Mouse (Mus musculus) midbrain, postnatal 0 days (tissue): ENCODE results near the gene Golga1. TPM values are rescaled to one million over a fixed set of nuclear protein-coding genes. Genes with fewer than 3 reads are reported as not detected.

Source experiments
- ATAC-seq: fragments of 200-750 bp; cut with Nextera tagmentation; 2 replicates; pipeline ENCODE4 v1.8.0; 2017; ENCODE audit warnings: moderate number of reproducible peaks, mild to moderate bottlenecking, moderate TSS enrichment, moderate library complexity; ENCODE audit not compliant: low FRiP score
- DNase-seq: peaks from one replicate; pipeline ENCODE4 v3.0.0-alpha.2; 2015; ENCODE audit warnings: low spot score
- H3K27ac ChIP-seq: fragments of 300-500 bp; sonication (generic); 2 replicates; pipeline ENCODE4 v1.5.1; 2014; ENCODE audit warnings: low read depth, mild to moderate bottlenecking, low read length, mixed read lengths
- H3K27me3 ChIP-seq: fragments of 300-500 bp; sonication (generic); 2 replicates; pipeline ENCODE4 v1.6.1; 2014; ENCODE audit warnings: low read length, control low read depth, mixed read lengths; ENCODE audit not compliant: insufficient read depth
- H3K36me3 ChIP-seq: fragments of 300-500 bp; sonication (generic); 2 replicates; pipeline ENCODE4 v1.6.1; 2014; ENCODE audit warnings: low read length, control low read depth, mixed read lengths; ENCODE audit not compliant: insufficient read depth
- H3K4me1 ChIP-seq: fragments of 300-500 bp; sonication (generic); 2 replicates; pipeline ENCODE4 v1.6.1; 2014; ENCODE audit warnings: mild to moderate bottlenecking, control low read depth, antibody characterized with exemption, low read length, mixed read lengths; ENCODE audit not compliant: insufficient read depth
- H3K4me2 ChIP-seq: fragments of 300-500 bp; sonication (generic); 2 replicates; pipeline ENCODE4 v1.6.1; 2014; ENCODE audit warnings: low read depth, mild to moderate bottlenecking, low read length, mixed read lengths; ENCODE audit not compliant: poor library complexity, severe bottlenecking
- H3K4me3 ChIP-seq: fragments of 300-500 bp; sonication (generic); 2 replicates; pipeline ENCODE4 v1.5.1; 2014; ENCODE audit warnings: low read depth, mild to moderate bottlenecking, low read length, moderate library complexity
- H3K9ac ChIP-seq: fragments of 300-500 bp; sonication (generic); replicated peaks from 2 replicates; pipeline ENCODE4 v1.6.1; 2014; ENCODE audit warnings: mild to moderate bottlenecking, low read length, moderate library complexity, mixed read lengths; ENCODE audit not compliant: poor library complexity, severe bottlenecking
- H3K9me3 ChIP-seq: fragments of 300-500 bp; sonication (generic); 2 replicates; pipeline ENCODE4 v1.6.1; 2016; ENCODE audit warnings: low read length, control low read depth
- CTCF ChIP-seq: IDR thresholded peaks from 2 replicates; pipeline ENCODE4 v1.5.1; 2016; ENCODE audit warnings: antibody characterized with exemption, mild to moderate bottlenecking
- WGBS: fragments of 180-500 bp; shearing (Covaris S2); extraction: QIAGEN DNeasy Blood & Tissue Kit; methylation state at CpG from one replicate; pipeline ENCODE4 v1.1.7; 2014; 5-methylcytosine and 5-hydroxymethylcytosine counted together
- polyA plus RNA-seq: library from polyadenylated mRNA; unstranded; fragments of >200 nt; fragmentation: Nextera tagmentation; extraction: Ambion mirVana; gene quantifications from 2 replicates; pipeline ENCODE4 v1.2.1, GENCODE M21; 2015
- total RNA-seq: library from RNA; depleted of rRNA; stranded (reverse); fragments of >200 nt; gene quantifications from 2 replicates; pipeline ENCODE4 v1.2.3, GENCODE M21; 2014; rRNA removed

The Golga1 gene
- total and polyA plus RNA-seq, 2 experiments from 2014 or later = 22.2 to 27.5 TPM

- 98% methylated on average over 2 of the region's 2 CpGs for WGBS
- Histone ChIP-seq H3K36me3 (no peaks in the 10 kb centered on the region), H3K9me3 (no peaks in the 10 kb centered on the region), H3K4me3 (no peak overlapping the region), H3K27ac (no peak overlapping the region), H3K4me1 (no peaks in the 10 kb centered on the region), H3K27me3 (no peaks in the 10 kb centered on the region), H3K4me2 (no peak overlapping the region), H3K9ac (no peak overlapping the region)
- no peak for TF ChIP-seq CTCF
- DNase-seq = no peak
- no peak for ATAC-seq
Observed at GRCm38 (mm10) chr2:38969650-38970049, 95.7 kb downstream of the Golga1 start.

Other genes with a start within 250 kb of the Golga1 start
- gene Nr6a1, start 137.9 kb downstream of the Golga1 start, total RNA-seq = 4.9 and 11.5 TPM in 2 replicates
- 0.93 and 0.98 TPM in 2 replicates for gene Nr6a1, start 137.9 kb downstream of the Golga1 start, polyA plus RNA-seq
- gene Olfml2a, start 133.6 kb downstream of the Golga1 start, total RNA-seq = 10.0 and 10.6 TPM in 2 replicates
- gene Olfml2a, start 133.6 kb downstream of the Golga1 start, polyA plus RNA-seq = 2.7 and 3.1 TPM in 2 replicates
- 0.71 and 3.4 TPM in 2 replicates for gene Wdr38, start 68.1 kb downstream of the Golga1 start, total RNA-seq
- gene Wdr38, start 68.1 kb downstream of the Golga1 start, polyA plus RNA-seq = 0.49 and 0.72 TPM in 2 replicates
- gene Arpc5l, start 60.2 kb downstream of the Golga1 start, total RNA-seq = 62.6 and 63.2 TPM in 2 replicates
- 162 and 177 TPM in 2 replicates for gene Arpc5l, start 60.2 kb downstream of the Golga1 start, polyA plus RNA-seq
- 82.4 and 110 TPM in 2 replicates for gene Rpl35, start 59.9 kb downstream of the Golga1 start, total RNA-seq
- gene Rpl35, start 59.9 kb downstream of the Golga1 start, polyA plus RNA-seq = 566 and 596 TPM in 2 replicates
- 59.5 and 78.3 TPM in 2 replicates for gene Scai, start 125.2 kb upstream of the Golga1 start, total RNA-seq
- 12.1 and 13.8 TPM in 2 replicates for gene Scai, start 125.2 kb upstream of the Golga1 start, polyA plus RNA-seq
- 51.4 and 51.9 TPM in 2 replicates for gene Ppp6c, start 160.9 kb upstream of the Golga1 start, total RNA-seq
- 46.0 and 48.4 TPM in 2 replicates for gene Ppp6c, start 160.9 kb upstream of the Golga1 start, polyA plus RNA-seq